Mouse (Mus musculus) ES-Bruce4 (cell line): ENCODE results near the gene Serpina9.

Experiments
- CTCF ChIP-seq: IDR thresholded peaks from one replicate; pipeline ENCODE4 v1.8.1; 2011; ENCODE audit warnings: low read depth, low read length
- EP300 ChIP-seq: IDR thresholded peaks from 2 replicates; pipeline ENCODE4 v1.6.1; 2011; ENCODE audit warnings: low read depth, low read length; ENCODE audit not compliant: insufficient read depth

GRCm38 (mm10) chr12:103946243-103946642 is 67.3 kb downstream of the Serpina9 start:
- TF ChIP-seq CTCF, result no peak
- TF ChIP-seq EP300, result no peak
